Mouse (Mus musculus) ES-CJ7 (cell line): ENCODE results near the gene Col6a3.

ENCODE experiments used
- DNase-seq: peaks from one replicate; pipeline ENCODE4 v3.0.0; 2011; ENCODE audit warnings: low read depth, low spot score

The Col6a3 gene

GRCm38 (mm10) chr1:90797276-90797891 lies 46.4 kb downstream of the Col6a3 start:
- DNase-seq: no peak

GRCm38 (mm10) chr1:90793368-90793767 lies 50.4 kb downstream of the Col6a3 start:
- DNase-seq: peak; percentile 23

- no peak for DNase-seq
These were observed 52.8 kb downstream of the Col6a3 start for GRCm38 (mm10) chr1:90790925-90791324.

- DNase-seq: no peak
These were observed 54.3 kb downstream of the Col6a3 start for GRCm38 (mm10) chr1:90789506-90789905.

GRCm38 (mm10) chr1:90780446-90780845 lies 63.3 kb downstream of the Col6a3 start:
- no peak for DNase-seq

- no peak for DNase-seq
These were observed 64.7 kb downstream of the Col6a3 start for GRCm38 (mm10) chr1:90779072-90779471.

- DNase-seq: no peak
These were observed 68.1 kb downstream of the Col6a3 start for GRCm38 (mm10) chr1:90775477-90776241.

- DNase-seq: no peak
These were observed 72.6 kb downstream of the Col6a3 start for GRCm38 (mm10) chr1:90771172-90771571.

GRCm38 (mm10) chr1:90770027-90770426 lies 73.7 kb downstream of the Col6a3 start:
- no peak for DNase-seq

GRCm38 (mm10) chr1:90769301-90769700 lies 74.5 kb downstream of the Col6a3 start:
- DNase-seq: no peak

- no peak for DNase-seq
These were observed 85.6 kb downstream of the Col6a3 start for GRCm38 (mm10) chr1:90758091-90758673.

- no peak for DNase-seq
These were observed 89.8 kb downstream of the Col6a3 start for GRCm38 (mm10) chr1:90753869-90754563.

GRCm38 (mm10) chr1:90751221-90751620 lies 92.5 kb downstream of the Col6a3 start:
- no peak for DNase-seq

GRCm38 (mm10) chr1:90750169-90750568 lies 93.6 kb downstream of the Col6a3 start:
- DNase-seq: no peak

- DNase-seq: no peak
These were observed 95.2 kb downstream of the Col6a3 start for GRCm38 (mm10) chr1:90748544-90748943.

- DNase-seq: peak; percentile 13
These were observed 99.8 kb downstream of the Col6a3 start for GRCm38 (mm10) chr1:90743941-90744386.

- no peak for DNase-seq
These were observed 100.3 kb downstream of the Col6a3 start for GRCm38 (mm10) chr1:90743445-90743844.

GRCm38 (mm10) chr1:90742641-90743040 lies 101.1 kb downstream of the Col6a3 start:
- no peak for DNase-seq

- DNase-seq: no peak
These were observed 103.3 kb downstream of the Col6a3 start for GRCm38 (mm10) chr1:90740216-90741170.

GRCm38 (mm10) chr1:90738913-90739312 lies 104.9 kb downstream of the Col6a3 start:
- no peak for DNase-seq

- DNase-seq: no peak
These were observed 114.3 kb downstream of the Col6a3 start for GRCm38 (mm10) chr1:90729466-90729865.
